Mouse (Mus musculus) liver (tissue): Measurements from ENCODE around the gene Slamf7.

Source experiments
- DNase-seq: peaks from one replicate; pipeline ENCODE4 v3.0.0-alpha.2; 2020; ENCODE audit warnings: mixed read lengths

Gene Slamf7

GRCm38 (mm10) chr1:171635696-171636095 is 17.1 kb downstream of the Slamf7 start:
- no peak for DNase-seq

GRCm38 (mm10) chr1:171631447-171631846 is 21.4 kb downstream of the Slamf7 start:
- no peak for DNase-seq

- no peak for DNase-seq
These were observed 21.9 kb downstream of the Slamf7 start for GRCm38 (mm10) chr1:171630912-171631311.

- DNase-seq = no peak
These were observed 22.8 kb downstream of the Slamf7 start for GRCm38 (mm10) chr1:171630041-171630440.

GRCm38 (mm10) chr1:171629168-171629567 is 23.7 kb downstream of the Slamf7 start:
- DNase-seq = no peak

GRCm38 (mm10) chr1:171627801-171628200 is 25.0 kb downstream of the Slamf7 start:
- no peak for DNase-seq

GRCm38 (mm10) chr1:171620091-171620490 is 32.7 kb downstream of the Slamf7 start:
- DNase-seq = no peak

GRCm38 (mm10) chr1:171619645-171620044 is 33.2 kb downstream of the Slamf7 start:
- no peak for DNase-seq

- DNase-seq = peak; percentile 20
These were observed 33.8 kb downstream of the Slamf7 start for GRCm38 (mm10) chr1:171619001-171619400.

GRCm38 (mm10) chr1:171616881-171617515 is 35.8 kb downstream of the Slamf7 start:
- no peak for DNase-seq

- no peak for DNase-seq
These were observed 38.9 kb downstream of the Slamf7 start for GRCm38 (mm10) chr1:171613962-171614361.

- DNase-seq = no peak
These were observed 42.1 kb downstream of the Slamf7 start for GRCm38 (mm10) chr1:171610781-171611180.

GRCm38 (mm10) chr1:171610026-171610425 is 42.8 kb downstream of the Slamf7 start:
- peak; percentile 18 for DNase-seq

GRCm38 (mm10) chr1:171607176-171607575 is 45.7 kb downstream of the Slamf7 start, which contains the start of gene Ly9:
Gene Ly9 (minus strand): TSS chr1:171607410.
- no peak for DNase-seq

GRCm38 (mm10) chr1:171606656-171607055 is 46.2 kb downstream of the Slamf7 start:
- DNase-seq = no peak

GRCm38 (mm10) chr1:171604686-171605085 is 48.1 kb downstream of the Slamf7 start:
- no peak for DNase-seq

- no peak for DNase-seq
These were observed 68.3 kb downstream of the Slamf7 start for GRCm38 (mm10) chr1:171584584-171584983.
